Mouse (Mus musculus) embryo, embryonic 10 days (tissue): ENCODE data around the gene Pou2f3.

Experiments
- DNase-seq: peaks from one replicate; pipeline ENCODE4 v3.0.0-alpha.2; 2015; ENCODE audit warnings: low spot score

Gene Pou2f3

GRCm38 (mm10) chr9:43231805-43232204, 21.6 kb upstream of the Pou2f3 start:
- no peak for DNase-seq

- DNase-seq = no peak
Observed at GRCm38 (mm10) chr9:43230886-43231285, 20.7 kb upstream of the Pou2f3 start.

- no peak for DNase-seq
Observed at GRCm38 (mm10) chr9:43229962-43230361, 19.8 kb upstream of the Pou2f3 start.

GRCm38 (mm10) chr9:43229398-43229895, 19.3 kb upstream of the Pou2f3 start:
- no peak for DNase-seq

- DNase-seq = no peak
Observed at GRCm38 (mm10) chr9:43228745-43229144, 18.6 kb upstream of the Pou2f3 start.

GRCm38 (mm10) chr9:43227626-43228025, 17.5 kb upstream of the Pou2f3 start:
- no peak for DNase-seq

- no peak for DNase-seq
Observed at GRCm38 (mm10) chr9:43226573-43227160, 16.5 kb upstream of the Pou2f3 start.

GRCm38 (mm10) chr9:43225481-43225880, 15.3 kb upstream of the Pou2f3 start:
- no peak for DNase-seq

- no peak for DNase-seq
Observed at GRCm38 (mm10) chr9:43224771-43225355, 14.7 kb upstream of the Pou2f3 start.

GRCm38 (mm10) chr9:43222429-43222715, 12.2 kb upstream of the Pou2f3 start:
- peak; percentile 76 for DNase-seq

- DNase-seq = peak; percentile 96
Observed at GRCm38 (mm10) chr9:43221643-43222428, 11.7 kb upstream of the Pou2f3 start.

- peak; percentile 93 for DNase-seq
Observed at GRCm38 (mm10) chr9:43210771-43211450, 742 bp upstream of the Pou2f3 start.

- no peak for DNase-seq
Observed at GRCm38 (mm10) chr9:43206022-43206390, 4.2 kb downstream of the Pou2f3 start.

- DNase-seq = no peak
Observed at GRCm38 (mm10) chr9:43205343-43206021, 4.7 kb downstream of the Pou2f3 start.

- no peak for DNase-seq
Observed at GRCm38 (mm10) chr9:43200212-43200611, 10.0 kb downstream of the Pou2f3 start.

GRCm38 (mm10) chr9:43194001-43194400, 16.2 kb downstream of the Pou2f3 start:
- DNase-seq = no peak

- no peak for DNase-seq
Observed at GRCm38 (mm10) chr9:43191561-43191960, 18.6 kb downstream of the Pou2f3 start.

- no peak for DNase-seq
Observed at GRCm38 (mm10) chr9:43189021-43189356, 21.2 kb downstream of the Pou2f3 start.

- DNase-seq = no peak
Observed at GRCm38 (mm10) chr9:43188309-43189020, 21.7 kb downstream of the Pou2f3 start.

GRCm38 (mm10) chr9:43179614-43180013, 30.6 kb downstream of the Pou2f3 start:
- no peak for DNase-seq

GRCm38 (mm10) chr9:43178172-43178571, 32.0 kb downstream of the Pou2f3 start:
- peak; percentile 16 for DNase-seq

GRCm38 (mm10) chr9:43167081-43167480, 43.1 kb downstream of the Pou2f3 start:
- no peak for DNase-seq
